Mouse (Mus musculus) lung, adult 2 months (tissue): Measurements from ENCODE around the gene Ptpra.

Source experiments
- CTCF ChIP-seq: fragments of 200-500 bp; IDR thresholded peaks from 2 replicates; pipeline ENCODE4 v1.5.1; 2011; ENCODE audit warnings: mild to moderate bottlenecking, low read length, control low read depth; ENCODE audit not compliant: insufficient read depth
- POLR2A ChIP-seq: fragments of 200-500 bp; IDR thresholded peaks from 2 replicates; pipeline ENCODE4 v1.6.1; 2011; ENCODE audit warnings: low read depth, mild to moderate bottlenecking, control low read depth, low read length, borderline replicate concordance; ENCODE audit errors: extremely low read depth

- no peak for TF ChIP-seq CTCF
- TF ChIP-seq POLR2A, result no peak
Measured at GRCm38 (mm10) chr2:130421781-130422620, 28.1 kb upstream of the Ptpra start.
